Mouse (Mus musculus) ovary, postnatal 14 days (tissue): ENCODE measurements around the gene Erc2.

Source experiments
- DNase-seq: peaks from one replicate; pipeline ENCODE4 v3.0.0; 2022; ENCODE audit warnings: low spot score

Gene Erc2

DNA sequence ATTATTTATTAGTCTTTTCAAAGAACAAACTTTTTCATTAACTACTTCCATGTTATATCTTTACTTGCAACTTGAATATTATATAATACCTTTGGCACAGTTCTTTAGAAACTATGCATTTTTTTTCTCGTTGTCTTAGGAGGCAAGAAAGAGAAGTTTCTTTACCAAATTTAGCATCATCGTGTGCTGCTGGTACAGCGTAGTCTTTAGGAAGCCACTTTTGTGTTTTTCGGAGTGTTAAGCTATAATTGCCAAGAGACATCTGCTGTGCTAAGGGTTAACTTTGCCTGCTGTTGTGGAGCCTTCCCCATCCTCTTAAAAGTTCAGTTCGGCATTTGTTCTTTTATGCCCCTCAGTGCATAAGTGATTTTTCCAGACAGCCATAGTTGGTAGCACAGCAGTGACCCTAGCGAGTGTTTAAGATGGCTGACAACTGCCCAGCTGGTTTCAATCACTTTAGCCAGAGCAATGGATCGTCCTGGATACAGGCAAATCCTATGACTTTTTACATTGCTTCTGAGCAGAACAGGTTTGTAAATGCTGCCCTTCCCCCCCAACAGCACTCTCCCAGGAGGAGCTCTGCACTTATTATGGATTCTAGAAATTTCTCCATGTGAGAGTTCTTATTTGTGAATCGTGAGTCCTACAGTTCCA lies 570.6 kb downstream of the Erc2 start:
- DNase-seq, result no peak

GRCm38 (mm10) chr14:28203874-28204273 lies 581.6 kb downstream of the Erc2 start:
- DNase-seq, result no peak

- DNase-seq, result no peak
These were observed 584.1 kb downstream of the Erc2 start for GRCm38 (mm10) chr14:28206303-28206702.

DNA sequence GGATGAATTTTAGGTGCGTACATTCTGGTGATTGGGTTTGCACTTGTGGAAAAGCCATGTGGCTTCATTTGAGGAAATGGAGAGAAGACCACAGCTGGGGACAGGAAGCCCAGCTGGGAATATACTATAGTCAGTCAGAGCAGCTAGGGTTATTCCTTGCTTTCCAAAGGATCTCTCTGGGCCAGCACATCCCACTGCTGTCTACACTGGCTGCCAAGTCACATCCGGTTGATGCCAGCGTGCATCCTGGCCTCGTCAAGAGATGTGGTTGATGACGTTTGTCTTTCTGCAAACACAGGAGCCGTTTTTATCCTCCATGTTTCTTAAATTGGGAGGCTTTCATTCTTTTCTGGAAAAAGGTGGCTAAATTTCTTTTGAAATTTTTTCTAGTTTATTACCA lies 603.3 kb downstream of the Erc2 start:
- DNase-seq, result no peak

DNA sequence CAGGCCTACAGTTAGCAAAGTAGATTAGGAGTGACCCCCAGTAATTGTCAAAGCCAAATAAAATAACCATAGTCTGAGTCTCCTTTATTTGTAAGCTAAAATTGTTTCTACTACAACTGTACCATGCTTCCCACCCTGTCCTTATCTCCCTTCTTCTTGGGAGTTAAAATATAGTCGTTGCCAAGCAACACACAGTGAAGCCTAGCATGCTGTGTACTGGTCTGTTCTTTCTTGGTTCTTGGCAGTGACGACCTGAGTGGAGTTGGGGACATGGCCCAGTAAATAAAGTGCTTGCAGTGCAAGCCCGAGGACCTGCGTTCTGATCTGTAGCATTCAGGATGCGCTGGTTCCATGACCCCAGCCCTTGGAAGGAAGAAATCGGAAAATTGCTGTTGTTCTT lies 608.3 kb downstream of the Erc2 start:
- no peak for DNase-seq

- DNase-seq, result no peak
These were observed 609.0 kb downstream of the Erc2 start for GRCm38 (mm10) chr14:28231241-28231640.

DNA sequence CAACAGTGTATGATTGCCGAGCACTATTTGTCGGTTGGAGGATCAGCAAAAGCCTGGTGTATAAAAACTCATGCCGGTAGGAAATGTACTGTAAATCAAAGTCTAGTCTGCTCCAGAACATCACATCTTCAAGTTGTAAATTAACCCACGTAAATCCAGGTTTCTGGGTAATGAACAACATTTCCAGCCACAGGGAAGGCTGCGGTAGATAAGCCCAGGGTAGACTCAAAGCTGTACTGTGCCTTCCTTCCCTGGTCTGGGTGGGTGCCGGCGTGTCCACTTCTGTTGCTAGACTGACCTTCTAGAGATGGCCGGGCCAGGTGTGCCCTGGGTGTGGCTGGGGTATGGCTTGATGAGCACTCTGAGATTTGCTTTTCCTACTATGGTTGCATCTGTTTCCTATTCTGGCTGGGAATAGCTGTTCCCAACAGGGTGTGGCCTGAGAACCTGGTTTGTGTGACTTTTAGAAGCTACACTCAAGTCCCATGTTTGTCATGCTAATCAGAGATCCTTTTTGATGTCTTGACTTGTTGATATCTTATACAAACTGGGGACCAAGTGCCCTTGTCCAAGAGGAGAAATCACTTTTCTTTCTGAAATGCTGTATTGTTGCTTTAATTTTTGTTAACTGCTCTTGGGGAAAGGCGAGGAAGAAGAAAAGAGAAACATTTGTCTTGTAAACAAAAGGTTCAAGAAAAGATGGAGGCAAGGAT lies 616.3 kb downstream of the Erc2 start:
- DNase-seq, result no peak

DNA sequence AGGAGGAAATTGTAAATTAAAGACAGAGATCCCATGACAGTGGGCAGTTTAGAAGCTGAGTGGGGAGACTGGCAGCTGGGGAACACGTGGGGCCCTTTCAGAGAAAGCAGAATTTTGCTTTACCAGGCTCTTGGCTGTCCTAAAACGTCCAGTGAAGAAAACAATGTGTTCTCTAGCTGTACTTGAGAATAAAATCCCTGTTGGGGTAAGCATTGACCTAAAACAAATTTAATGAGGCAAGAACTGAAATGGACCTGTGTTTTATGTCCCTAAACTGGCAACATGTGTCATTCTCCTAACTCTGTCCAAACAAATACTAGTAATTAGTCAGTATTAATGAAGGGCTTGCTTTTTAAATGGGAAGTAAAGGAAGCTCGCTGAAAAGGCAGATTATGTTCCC lies 617.9 kb downstream of the Erc2 start:
- no peak for DNase-seq

DNA sequence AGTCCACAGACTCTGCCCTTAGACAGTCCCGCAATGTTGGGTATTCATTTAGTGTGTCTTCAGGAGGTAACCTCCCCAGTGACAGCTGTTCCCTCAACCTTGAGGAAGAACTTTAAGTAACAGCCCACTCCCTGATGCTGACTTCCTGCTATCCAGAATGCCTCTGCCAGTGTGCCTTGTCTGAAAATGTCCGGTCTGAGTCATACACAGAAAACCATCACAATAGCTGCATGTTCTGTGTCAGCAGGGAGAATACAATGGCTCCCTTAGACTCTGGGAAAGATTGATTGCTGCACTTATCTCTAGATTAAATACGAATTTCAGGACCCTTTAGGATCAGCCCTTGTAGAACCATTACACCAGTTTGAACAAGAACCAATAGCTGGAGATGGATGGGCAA lies 620.5 kb downstream of the Erc2 start:
- DNase-seq, result no peak

- DNase-seq, result no peak
These were observed 621.2 kb downstream of the Erc2 start for GRCm38 (mm10) chr14:28243474-28243873.

- no peak for DNase-seq
These were observed 640.5 kb downstream of the Erc2 start for GRCm38 (mm10) chr14:28262706-28263105.

- DNase-seq, result no peak
These were observed 645.1 kb downstream of the Erc2 start for GRCm38 (mm10) chr14:28267367-28267766.

DNA sequence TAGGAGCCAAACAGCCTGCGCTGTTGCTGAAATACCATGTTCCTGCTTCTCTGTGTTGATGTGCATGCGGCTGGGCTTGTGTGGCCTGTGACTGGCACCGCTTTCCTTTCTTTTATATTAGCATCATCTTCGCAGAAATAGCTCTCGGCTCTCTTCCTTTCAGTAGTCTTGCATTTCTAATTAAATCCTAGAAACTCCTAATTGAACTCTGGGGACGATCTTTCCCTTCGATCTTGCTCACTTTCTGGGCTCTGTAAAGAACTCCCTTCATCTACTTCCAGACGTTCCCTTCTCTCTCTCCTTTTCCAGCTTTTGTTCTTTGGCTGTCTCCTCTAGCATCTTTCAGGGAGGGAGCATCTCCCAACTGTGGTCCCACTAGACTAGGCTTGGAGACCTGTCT lies 649.6 kb downstream of the Erc2 start:
- no peak for DNase-seq

GRCm38 (mm10) chr14:28273669-28274068 lies 651.4 kb downstream of the Erc2 start:
- no peak for DNase-seq

DNA sequence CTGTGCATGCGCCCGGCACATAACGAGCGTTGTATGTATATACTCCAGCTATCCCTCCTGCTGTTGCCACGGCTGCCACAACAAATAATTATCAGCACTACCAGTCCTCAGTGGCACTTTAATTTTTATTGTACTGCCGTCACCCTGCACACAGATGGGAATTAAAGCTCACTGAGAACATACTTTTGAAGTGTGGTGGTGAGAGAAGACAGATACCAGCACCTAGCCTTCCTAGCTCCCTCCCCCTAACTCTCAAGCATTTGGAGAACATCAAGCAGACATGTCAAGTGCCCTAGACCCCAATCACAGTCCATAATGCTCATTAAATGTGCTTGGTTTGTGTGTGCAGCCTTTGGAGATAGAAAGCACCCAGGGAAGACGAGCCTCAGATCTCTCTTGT lies 652.6 kb downstream of the Erc2 start:
- DNase-seq, result no peak

- DNase-seq, result no peak
These were observed 656.7 kb downstream of the Erc2 start for GRCm38 (mm10) chr14:28278951-28279350.

- DNase-seq, result no peak
These were observed 658.1 kb downstream of the Erc2 start for GRCm38 (mm10) chr14:28280376-28280775.

DNA sequence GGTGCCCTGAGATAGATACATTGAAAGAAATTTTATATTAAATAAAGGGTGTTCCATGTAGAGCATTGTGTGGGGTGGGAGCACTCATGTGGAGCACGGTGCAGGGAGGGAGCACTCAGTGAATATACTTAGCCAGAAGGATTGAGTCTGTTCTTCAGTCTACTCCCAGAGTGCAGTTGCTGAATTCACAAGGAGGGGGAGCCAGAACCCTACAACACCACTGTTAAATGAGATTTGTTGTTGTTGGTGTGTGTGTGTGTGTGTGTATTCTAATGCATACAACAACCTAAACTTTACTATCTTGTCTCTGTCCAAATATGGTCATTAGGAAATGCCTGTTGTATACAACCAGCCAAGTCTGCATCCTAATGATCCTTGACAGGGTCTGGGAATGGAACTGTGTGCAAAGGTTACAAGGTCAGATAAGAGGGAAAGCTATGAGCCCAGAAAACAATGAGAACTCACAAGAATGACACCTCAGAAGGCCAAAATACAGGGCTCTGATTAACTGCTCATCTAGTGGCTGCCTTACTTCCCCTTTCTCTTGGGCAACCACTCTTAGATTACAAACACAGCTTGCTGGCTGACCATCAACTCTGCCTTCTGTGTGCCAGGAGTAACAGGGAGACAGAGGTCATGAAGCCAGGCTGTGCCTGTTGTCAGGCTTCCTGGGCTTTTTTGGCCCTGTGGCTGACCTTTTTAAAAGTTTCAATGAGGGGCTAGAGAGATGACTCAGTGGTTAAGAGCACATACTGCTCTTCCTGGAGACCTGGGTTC lies 661.3 kb downstream of the Erc2 start:
- DNase-seq, result no peak

DNA sequence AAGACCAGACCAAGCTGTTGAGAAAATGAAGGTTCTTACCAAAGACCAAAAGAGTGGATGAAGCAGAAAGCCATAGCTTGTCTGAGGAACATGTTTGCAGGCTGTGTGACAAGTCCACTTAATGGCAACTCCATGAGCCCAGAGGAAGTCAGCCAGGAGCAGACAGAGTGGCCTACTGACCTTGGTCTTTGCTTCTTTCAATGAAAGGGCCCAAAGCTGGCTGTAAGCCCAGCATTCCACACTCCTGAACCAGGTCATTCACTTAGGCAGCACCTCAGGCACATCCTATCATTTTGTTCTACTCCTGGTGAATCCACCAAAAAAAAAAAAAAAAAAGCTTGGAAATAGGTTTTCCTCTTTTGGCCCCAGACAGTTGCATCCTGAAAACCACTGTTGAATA lies 664.3 kb downstream of the Erc2 start:
- DNase-seq, result no peak

GRCm38 (mm10) chr14:28288196-28288595 lies 666.0 kb downstream of the Erc2 start:
- DNase-seq, result no peak

GRCm38 (mm10) chr14:28288926-28289325 lies 666.7 kb downstream of the Erc2 start:
- DNase-seq, result no peak

DNA sequence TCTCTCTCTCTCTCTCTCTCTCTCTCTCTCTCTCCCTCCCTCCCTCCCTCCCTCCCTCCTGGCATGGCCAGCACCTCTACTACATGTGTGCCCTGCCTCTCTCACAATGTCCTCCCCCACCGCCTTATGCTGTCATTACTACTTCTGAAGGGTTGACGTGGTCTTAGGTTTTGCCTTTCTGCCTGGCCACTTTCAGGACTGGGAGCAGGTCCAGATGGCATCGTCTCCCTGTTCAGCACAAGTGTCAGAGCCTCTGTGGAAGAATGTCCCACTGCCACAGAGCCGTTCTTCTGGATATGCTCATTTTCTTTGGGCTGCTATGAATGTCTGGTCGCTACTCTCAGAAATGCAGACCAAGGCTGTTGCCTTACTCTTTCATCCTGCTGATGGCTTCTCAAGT lies 671.7 kb downstream of the Erc2 start:
- DNase-seq, result no peak

DNA sequence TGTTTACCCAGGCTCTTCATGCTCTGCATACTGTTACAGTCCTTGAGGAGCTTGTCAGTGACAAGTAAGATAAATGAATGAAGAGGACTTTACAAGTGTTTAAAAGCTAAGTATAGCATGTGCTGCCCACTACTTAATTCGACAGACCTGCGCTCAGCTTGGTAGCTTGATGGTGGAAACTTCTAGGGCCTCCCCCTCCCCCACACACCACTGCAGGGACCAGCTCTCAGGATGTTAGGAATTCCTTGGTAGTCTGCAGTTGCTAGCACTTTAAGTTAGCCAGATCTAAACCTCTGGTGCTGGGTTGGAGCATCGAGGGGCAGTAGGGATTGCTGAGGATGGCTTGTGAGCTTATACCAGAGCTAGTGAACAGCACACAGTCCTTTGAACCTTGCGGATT lies 672.9 kb downstream of the Erc2 start:
- DNase-seq, result no peak
